Mouse (Mus musculus): ENCODE data around the gene Rnf150.

- TF ChIP-seq CTCF (conservative IDR thresholded peaks at IDR 0.05 in 1 of 2, IDR thresholded peaks at IDR 0.05 in 1 of 2; ENCODE audit: low read depth in 2 of 2, low read length in 2 of 2), result no peak
- no peak for TF ChIP-seq POLR2A (IDR thresholded peaks at IDR 0.05; ENCODE audit: low read depth, low read length)
- TF ChIP-seq CHD2 (IDR thresholded peaks at IDR 0.05; ENCODE audit: low read length), result no peak
- TF ChIP-seq MYC (IDR thresholded peaks at IDR 0.05; ENCODE audit: low read depth, low read length), result no peak
- TF ChIP-seq ZKSCAN1 (IDR thresholded peaks at IDR 0.05; ENCODE audit: borderline replicate concordance, low read depth, low read length), result no peak
- no peak for TF ChIP-seq HCFC1 (IDR thresholded peaks at IDR 0.05; ENCODE audit: low read depth, low read length)
- no peak for TF ChIP-seq ZNF384 (IDR thresholded peaks at IDR 0.05; ENCODE audit: low read depth, low read length)
- TF ChIP-seq UBTF (IDR thresholded peaks at IDR 0.05; ENCODE audit: low read depth, low read length), result no peak
- no peak for TF ChIP-seq USF1 (IDR thresholded peaks at IDR 0.05; ENCODE audit: low read depth, low read length)
- no peak for TF ChIP-seq GABPA (IDR thresholded peaks at IDR 0.05; ENCODE audit: insufficient replicate concordance, low read depth, low read length)
Observed at GRCm38 (mm10) chr8:82959491-82959890, 96.3 kb downstream of the Rnf150 start.

Measured in CH12.LX (cell line).